Mouse (Mus musculus) MEL (cell line): ENCODE measurements around the gene Ctnna2. TPM values are rescaled to one million over a fixed set of nuclear protein-coding genes. Genes with fewer than 3 reads are reported as not detected.

Experiments
- DNase-seq: peaks from one replicate; pipeline ENCODE4 v3.0.0; 2011; ENCODE audit warnings: low read depth, low spot score
- H3K27ac ChIP-seq: 2 replicates; pipeline ENCODE4 v1.5.1; 2012; ENCODE audit warnings: low read depth, mild to moderate bottlenecking, control low read depth, low read length, moderate library complexity; ENCODE audit not compliant: control insufficient read depth
- H3K27me3 ChIP-seq, 2 experiments: fragments of 150-350 bp in 1 of 2; sonication (generic) in 1 of 2; 2 replicates each; pipeline ENCODE4 v1.6.1; 2012; ENCODE audit warnings: low read length in 2 of 2, mild to moderate bottlenecking in 2 of 2, improper control_type of control experiment in 1 of 2, moderate library complexity in 1 of 2; ENCODE audit not compliant: insufficient read depth in 2 of 2, control insufficient read depth in 1 of 2
- H3K36me3 ChIP-seq, 2 experiments: 2 replicates each; pipeline ENCODE4 v1.6.1; 2012 to 2014; ENCODE audit warnings: low read length in 2 of 2, improper control_type of control experiment in 1 of 2, inconsistent platforms in 1 of 2, mild to moderate bottlenecking in 1 of 2; ENCODE audit not compliant: insufficient read depth in 2 of 2, control insufficient read depth in 1 of 2
- H3K4me1 ChIP-seq, 2 experiments: fragments of 150-350 bp in 1 of 2; sonication (generic) in 1 of 2; 2 replicates each; pipeline ENCODE4 v1.6.1; 2012; ENCODE audit warnings: low read length in 2 of 2, improper control_type of control experiment in 1 of 2, mild to moderate bottlenecking in 1 of 2; ENCODE audit not compliant: insufficient read depth in 2 of 2, control insufficient read depth in 1 of 2
- H3K4me3 ChIP-seq, 2 experiments: fragments of 150-350 bp in 1 of 2; sonication (generic) in 1 of 2; 2 replicates each; pipeline ENCODE4 v1.5.1; 2012; ENCODE audit warnings: low read depth in 2 of 2, low read length in 2 of 2, mild to moderate bottlenecking in 2 of 2, moderate library complexity in 2 of 2, control low read depth in 1 of 2, improper control_type of control experiment in 1 of 2; ENCODE audit not compliant: control insufficient read depth in 1 of 2, insufficient read depth in 1 of 2
- H3K79me2 ChIP-seq: 2 replicates; pipeline ENCODE4 v1.6.1; 2012; ENCODE audit warnings: mild to moderate bottlenecking, low read length, moderate library complexity; ENCODE audit not compliant: control insufficient read depth, poor library complexity, insufficient read depth
- H3K9ac ChIP-seq: 2 replicates; pipeline ENCODE4 v1.6.1; 2012; ENCODE audit warnings: low read depth, mild to moderate bottlenecking, control low read depth, low read length, moderate library complexity; ENCODE audit not compliant: control insufficient read depth, poor library complexity, severe bottlenecking
- H3K9me3 ChIP-seq: fragments of 150-350 bp; sonication (generic); replicated peaks from 2 replicates; pipeline ENCODE4 v1.6.1; 2012; ENCODE audit warnings: mild to moderate bottlenecking, low read length, improper control_type of control experiment, moderate library complexity; ENCODE audit not compliant: insufficient read depth
- BHLHE40 ChIP-seq: IDR thresholded peaks from 2 replicates; pipeline ENCODE4 v1.6.1; 2012; ENCODE audit warnings: low read depth, mild to moderate bottlenecking, inconsistent platforms, low read length, improper control_type of control experiment, borderline replicate concordance
- CHD1 ChIP-seq: IDR thresholded peaks from 2 replicates; pipeline ENCODE4 v1.6.1; 2012; ENCODE audit warnings: low read depth, mild to moderate bottlenecking, inconsistent platforms, low read length, improper control_type of control experiment
- CHD2 ChIP-seq: IDR thresholded peaks from 2 replicates; pipeline ENCODE4 v1.6.1; 2011; ENCODE audit warnings: low read length, improper control_type of control experiment
- CTCF ChIP-seq, 3 experiments: IDR thresholded peaks in 2 of 3; conservative IDR thresholded peaks in 1 of 3; 2 replicates each; pipeline ENCODE4 v1.5.1; 2011 to 2012; ENCODE audit warnings: low read length in 3 of 3, low read depth in 2 of 3, mild to moderate bottlenecking in 2 of 3, improper control_type of control experiment in 1 of 3, inconsistent platforms in 1 of 3, mixed read lengths in 1 of 3, moderate library complexity in 1 of 3; ENCODE audit not compliant: control insufficient read depth in 1 of 3, insufficient read depth in 1 of 3, poor library complexity in 1 of 3, severe bottlenecking in 1 of 3
- E2F4 ChIP-seq: IDR thresholded peaks from 2 replicates; pipeline ENCODE4 v1.6.1; 2011; ENCODE audit warnings: low read depth, low read length, improper control_type of control experiment, borderline replicate concordance
- ELF1 ChIP-seq: IDR thresholded peaks from 2 replicates; pipeline ENCODE4 v1.6.1; 2014; ENCODE audit warnings: low read depth, mild to moderate bottlenecking, inconsistent platforms, low read length, improper control_type of control experiment, moderate library complexity
- EP300 ChIP-seq, 2 experiments: IDR thresholded peaks; 2 replicates each; pipeline ENCODE4 v1.6.1; 2011; ENCODE audit warnings: improper control_type of control experiment in 2 of 2, low read length in 2 of 2, low read depth in 1 of 2, mild to moderate bottlenecking in 1 of 2
- GABPA ChIP-seq: IDR thresholded peaks from 2 replicates; pipeline ENCODE4 v1.6.1; 2012; ENCODE audit warnings: low read depth, mild to moderate bottlenecking, inconsistent platforms, low read length, improper control_type of control experiment, moderate library complexity
- HCFC1 ChIP-seq: IDR thresholded peaks from 2 replicates; pipeline ENCODE4 v1.6.1; 2012; ENCODE audit warnings: low read depth, mild to moderate bottlenecking, inconsistent platforms, low read length, improper control_type of control experiment, moderate library complexity
- KAT2A ChIP-seq: conservative IDR thresholded peaks from 2 replicates; pipeline ENCODE4 v1.6.1; 2012; ENCODE audit warnings: low read depth, low read length, improper control_type of control experiment, inconsistent platforms
- MAFK ChIP-seq: IDR thresholded peaks from 2 replicates; pipeline ENCODE4 v1.6.1; 2011; ENCODE audit warnings: low read depth, mild to moderate bottlenecking, low read length, improper control_type of control experiment, borderline replicate concordance
- MAX ChIP-seq: IDR thresholded peaks from 2 replicates; pipeline ENCODE4 v1.6.1; 2011; ENCODE audit warnings: low read length, improper control_type of control experiment
- MAZ ChIP-seq: IDR thresholded peaks from 2 replicates; pipeline ENCODE4 v1.6.1; 2012; ENCODE audit warnings: low read depth, mild to moderate bottlenecking, inconsistent platforms, low read length, improper control_type of control experiment
- MYB ChIP-seq: IDR thresholded peaks from 2 replicates; pipeline ENCODE4 v1.6.1; 2011; ENCODE audit warnings: mild to moderate bottlenecking, low read depth, low read length, improper control_type of control experiment
- MYC ChIP-seq: IDR thresholded peaks from 2 replicates; pipeline ENCODE4 v1.6.1; 2011; ENCODE audit warnings: low read depth, mild to moderate bottlenecking, low read length, improper control_type of control experiment, moderate library complexity
- NELFE ChIP-seq: IDR thresholded peaks from 2 replicates; pipeline ENCODE4 v1.6.1; 2011; ENCODE audit warnings: low read depth, low read length, improper control_type of control experiment
- RCOR1 ChIP-seq: IDR thresholded peaks from 2 replicates; pipeline ENCODE4 v1.6.1; 2012; ENCODE audit warnings: low read depth, mild to moderate bottlenecking, inconsistent platforms, low read length, improper control_type of control experiment
- SIN3A ChIP-seq: IDR thresholded peaks from 2 replicates; pipeline ENCODE4 v1.6.1; 2012; ENCODE audit warnings: low read length, improper control_type of control experiment, inconsistent platforms
- SMC3 ChIP-seq: IDR thresholded peaks from 2 replicates; pipeline ENCODE4 v1.6.1; 2011; ENCODE audit warnings: low read depth, low read length, improper control_type of control experiment
- TCF12 ChIP-seq: IDR thresholded peaks from 2 replicates; pipeline ENCODE4 v1.6.1; 2014; ENCODE audit warnings: low read depth, mild to moderate bottlenecking, inconsistent platforms, low read length, improper control_type of control experiment, moderate library complexity
- USF1 ChIP-seq: IDR thresholded peaks from 2 replicates; pipeline ENCODE4 v1.6.1; 2014; ENCODE audit warnings: low read depth, mild to moderate bottlenecking, inconsistent platforms, low read length, improper control_type of control experiment, moderate library complexity
- USF2 ChIP-seq, 2 experiments: IDR thresholded peaks; 2 replicates each; pipeline ENCODE4 v1.6.1; 2011 to 2012; ENCODE audit warnings: improper control_type of control experiment in 2 of 2, low read length in 2 of 2, borderline replicate concordance in 1 of 2, inconsistent platforms in 1 of 2, low read depth in 1 of 2, mild to moderate bottlenecking in 1 of 2; ENCODE audit not compliant: insufficient read depth in 1 of 2
- ZNF384 ChIP-seq: IDR thresholded peaks from 2 replicates; pipeline ENCODE4 v1.6.1; 2012; ENCODE audit warnings: low read depth, mild to moderate bottlenecking, inconsistent platforms, low read length, improper control_type of control experiment
- polyA plus RNA-seq, 2 experiments: library from polyadenylated mRNA; stranded (reverse) in 1 of 2; unstranded in 1 of 2; fragments of >175 nt in 1 of 2; fragments of >200 nt in 1 of 2; gene quantifications; 2 replicates each; pipeline versions ENCODE4 v1.2.1 to v1.2.4; 2012; ENCODE audit warnings: low replicate concordance in 2 of 2, low read depth in 1 of 2; ENCODE audit not compliant: insufficient read length in 2 of 2, insufficient read depth in 1 of 2, missing spikeins in 1 of 2
- total RNA-seq: library from RNA; depleted of rRNA; stranded (reverse); fragments of 300-350 nt; gene quantifications from 2 replicates; pipeline ENCODE4 v1.2.3, GENCODE M21; 2012

The Ctnna2 gene
- total and polyA plus RNA-seq, 3 experiments = not detected

GRCm38 (mm10) chr6:77013194-77013593, 966.3 kb downstream of the Ctnna2 start:
- Histone ChIP-seq H3K27me3 (no peaks in the 10 kb centered on the region), H3K27ac (no peak overlapping the region), H3K4me3 (no peak overlapping the region), H3K36me3 (no peaks in the 10 kb centered on the region)
- DNase-seq = no peak
- TF ChIP-seq ZNF384 = no peak
- no peak for TF ChIP-seq SIN3A
- TF ChIP-seq SMC3 = no peak
- TF ChIP-seq MYB = no peak
- TF ChIP-seq ELF1 = no peak
- TF ChIP-seq RCOR1 = no peak
- TF ChIP-seq BHLHE40 = no peak
- TF ChIP-seq MAX = no peak
- no peak for TF ChIP-seq CHD1
- no peak for TF ChIP-seq MYC
- no peak for TF ChIP-seq GABPA
- TF ChIP-seq, all 39 proteins: peak for 0
- H3K4me1 ChIP-seq = no peaks in the 10 kb centered on the region
- H3K9ac ChIP-seq = no peak overlapping the region
- no peaks in the 10 kb centered on the region for H3K9me3 ChIP-seq
- H3K79me2 ChIP-seq = no peaks in the 10 kb centered on the region

DNA sequence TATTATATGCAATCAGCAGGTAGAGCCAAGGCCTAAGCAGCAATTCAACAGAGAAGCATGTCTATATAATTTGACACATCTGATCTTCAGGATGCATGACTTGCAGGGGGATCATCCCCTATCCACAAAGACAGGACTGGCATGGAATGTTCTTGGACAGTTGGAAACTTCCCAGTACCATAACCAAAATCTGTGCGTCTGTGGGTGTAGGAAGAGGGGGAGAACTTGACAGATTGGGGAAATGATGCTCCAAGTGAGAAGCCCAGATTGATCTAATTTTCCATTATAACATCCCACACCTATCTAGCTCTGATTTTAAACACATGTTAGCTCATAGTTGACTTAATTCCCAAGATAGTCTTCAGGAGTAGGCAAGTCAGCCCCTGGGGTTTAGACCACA, 968.5 kb downstream of the Ctnna2 start:
- no peak for DNase-seq
- H3K9ac ChIP-seq = no peak overlapping the region

DNA sequence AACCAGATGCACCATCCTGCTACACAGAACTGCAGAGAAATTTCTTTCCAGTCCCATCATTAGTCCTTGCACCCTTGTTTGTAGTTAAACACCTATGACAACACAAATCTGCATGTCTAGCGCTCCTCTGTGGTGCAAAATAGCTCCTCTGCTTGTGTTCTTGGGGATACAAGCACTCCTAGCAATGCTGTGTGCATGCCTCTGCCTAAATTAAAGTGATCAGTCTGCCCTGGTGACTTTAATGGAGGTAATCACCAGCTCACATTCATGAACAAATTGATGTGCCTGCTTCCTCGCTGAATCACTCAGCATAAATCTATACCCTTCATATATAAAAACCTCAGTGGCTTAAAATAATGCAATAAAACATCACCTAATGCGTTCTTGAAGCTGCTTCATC, 987.4 kb downstream of the Ctnna2 start:
- no peak overlapping the region for H3K9ac ChIP-seq
- no peaks in the 10 kb centered on the region for H3K27me3 ChIP-seq
- H3K27ac ChIP-seq = no peak overlapping the region
- TF ChIP-seq CHD1 = no peak
- no peak for TF ChIP-seq SMC3
- TF ChIP-seq SIN3A = no peak
- TF ChIP-seq CTCF (IDR thresholded peaks at IDR 0.05 in 2 of 3, conservative IDR thresholded peaks at IDR 0.05 in 1 of 3; ENCODE audit: control insufficient read depth in 1 of 3, insufficient read depth in 1 of 3, low read depth in 2 of 3, low read length in 3 of 3, poor library complexity in 1 of 3, severe bottlenecking in 1 of 3) = no peak
- no peak for TF ChIP-seq CHD2
- TF ChIP-seq MAZ = no peak
- TF ChIP-seq E2F4 = no peak
- TF ChIP-seq USF2 (IDR thresholded peaks at IDR 0.05; ENCODE audit: borderline replicate concordance in 1 of 2, insufficient read depth in 1 of 2, low read depth in 1 of 2, low read length in 2 of 2) = no peak
- no peak for TF ChIP-seq HCFC1
- no peak for TF ChIP-seq TCF12
- TF ChIP-seq RCOR1 = no peak
- no peak for TF ChIP-seq BHLHE40
- TF ChIP-seq KAT2A = no peak
- no peak for TF ChIP-seq MAFK
- no peak for TF ChIP-seq NELFE
- no peak for DNase-seq
- no peaks in the 10 kb centered on the region for H3K36me3 ChIP-seq
- H3K9me3 ChIP-seq = no peaks in the 10 kb centered on the region
- H3K4me1 ChIP-seq = no peaks in the 10 kb centered on the region
- H3K4me3 ChIP-seq = no peak overlapping the region
- H3K79me2 ChIP-seq = no peaks in the 10 kb centered on the region

More for the DNA sequence above, 968.5 kb downstream of the Ctnna2 start:
- Histone ChIP-seq H3K27me3 (no peaks in the 10 kb centered on the region), H3K27ac (no peak overlapping the region), H3K4me1 (no peaks in the 10 kb centered on the region), H3K36me3 (no peaks in the 10 kb centered on the region), H3K9me3 (no peaks in the 10 kb centered on the region), H3K4me3 (no peak overlapping the region), H3K79me2 (no peaks in the 10 kb centered on the region)
- TF ChIP-seq EP300 (IDR thresholded peaks at IDR 0.05; ENCODE audit: low read depth in 1 of 2, low read length in 2 of 2) (no peak), HCFC1 (no peak), CHD2 (no peak), CHD1 (no peak), USF1 (no peak)
